Mouse (Mus musculus) layer of hippocampus, adult 8-10 months (tissue): ENCODE results near the gene Hnrnpul1. TPM values are rescaled to one million over a fixed set of nuclear protein-coding genes. Genes with fewer than 3 reads are reported as not detected.

Source experiments
- DNase-seq, 2 experiments: peaks; one replicate each; pipeline ENCODE4 v3.0.0; 2022; ENCODE audit warnings: low spot score in 2 of 2
- total RNA-seq, 4 experiments: library from RNA; stranded (reverse); gene quantifications; 2 replicates each; pipeline ENCODE4 v1.2.4; 2022

Gene Hnrnpul1
- total RNA-seq, 4 experiments from 2014 or later, result 99.7 to 117 (median 108) TPM

DNA sequence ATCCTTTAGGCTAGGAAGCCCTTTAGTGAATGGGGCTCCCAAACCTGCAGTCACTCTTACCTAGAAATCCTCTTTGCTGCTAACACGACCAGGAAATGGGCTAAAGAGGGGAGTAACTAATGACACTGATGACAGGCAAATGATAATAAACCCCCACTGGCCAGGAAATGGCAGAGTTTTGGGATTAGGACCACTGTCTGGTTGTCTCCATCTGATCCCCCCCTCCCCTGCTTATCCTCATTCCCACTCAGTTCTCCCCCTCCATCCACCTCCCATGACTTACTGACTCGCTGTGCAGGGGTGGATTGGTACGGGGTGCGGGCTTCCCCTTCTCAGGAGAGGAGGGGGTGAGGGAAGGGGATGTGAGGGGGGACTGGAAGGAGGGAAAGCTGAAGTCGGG, 64.5 kb downstream of the Hnrnpul1 start:
- no peak for DNase-seq

DNA sequence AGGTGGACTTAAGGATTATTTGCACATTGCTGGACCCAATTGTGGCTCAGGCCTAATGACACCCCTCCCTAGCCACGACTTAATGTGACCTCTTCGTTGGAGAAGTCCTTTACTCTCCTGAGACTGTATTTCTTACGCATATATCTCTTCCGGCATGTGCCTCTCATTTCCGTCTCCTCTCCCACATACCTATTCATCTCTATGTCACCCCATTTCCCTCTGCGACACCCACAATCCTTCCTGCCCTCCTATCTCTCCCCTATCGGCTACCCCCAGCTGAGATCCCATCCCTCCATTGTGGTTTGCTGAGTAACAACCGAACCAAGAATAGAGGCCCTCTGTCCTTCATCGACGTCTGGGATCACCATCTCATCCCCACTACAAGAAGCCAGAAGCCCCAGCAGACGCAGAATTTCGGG, 64.9 kb downstream of the Hnrnpul1 start:
- no peak for DNase-seq

DNA sequence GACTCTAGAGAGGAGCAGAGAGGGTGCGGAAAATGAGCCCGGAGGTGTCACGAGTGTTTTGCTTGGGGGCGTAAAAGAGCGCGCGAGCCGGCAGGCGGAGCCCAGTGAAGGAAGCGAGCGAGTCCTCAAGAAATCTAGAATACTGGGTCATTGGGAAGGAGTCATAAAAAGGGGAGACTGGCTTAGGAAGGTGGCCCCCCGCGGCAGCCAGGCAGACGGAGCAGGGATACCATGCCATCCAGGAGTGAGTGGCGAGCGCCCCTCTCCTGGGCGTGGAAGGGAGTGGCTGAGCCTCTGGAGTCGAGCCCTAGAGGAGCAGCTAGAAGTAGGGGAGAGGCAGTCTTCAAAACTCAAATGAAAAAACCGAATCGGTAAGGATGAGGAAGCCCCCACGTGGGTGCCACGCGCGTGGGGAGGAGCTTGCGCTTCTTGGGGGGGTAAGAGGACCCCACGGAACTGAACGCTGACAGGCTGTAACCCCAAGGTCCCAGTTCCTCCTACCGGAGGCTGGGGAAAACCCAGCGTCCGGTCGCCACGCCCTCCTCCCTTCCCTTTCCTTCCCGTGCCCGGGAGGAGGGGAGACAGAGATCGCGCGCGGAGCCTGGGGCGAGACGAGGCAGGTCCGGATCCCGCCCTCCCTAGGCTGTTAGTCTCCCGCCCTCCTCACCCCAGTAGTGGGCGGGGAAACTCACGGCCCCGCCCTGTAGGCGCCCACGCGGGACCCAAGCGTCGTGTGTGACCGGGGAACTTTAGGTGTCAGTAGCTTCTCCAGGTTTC, 65.6 kb downstream of the Hnrnpul1 start:
- no peak for DNase-seq

DNA sequence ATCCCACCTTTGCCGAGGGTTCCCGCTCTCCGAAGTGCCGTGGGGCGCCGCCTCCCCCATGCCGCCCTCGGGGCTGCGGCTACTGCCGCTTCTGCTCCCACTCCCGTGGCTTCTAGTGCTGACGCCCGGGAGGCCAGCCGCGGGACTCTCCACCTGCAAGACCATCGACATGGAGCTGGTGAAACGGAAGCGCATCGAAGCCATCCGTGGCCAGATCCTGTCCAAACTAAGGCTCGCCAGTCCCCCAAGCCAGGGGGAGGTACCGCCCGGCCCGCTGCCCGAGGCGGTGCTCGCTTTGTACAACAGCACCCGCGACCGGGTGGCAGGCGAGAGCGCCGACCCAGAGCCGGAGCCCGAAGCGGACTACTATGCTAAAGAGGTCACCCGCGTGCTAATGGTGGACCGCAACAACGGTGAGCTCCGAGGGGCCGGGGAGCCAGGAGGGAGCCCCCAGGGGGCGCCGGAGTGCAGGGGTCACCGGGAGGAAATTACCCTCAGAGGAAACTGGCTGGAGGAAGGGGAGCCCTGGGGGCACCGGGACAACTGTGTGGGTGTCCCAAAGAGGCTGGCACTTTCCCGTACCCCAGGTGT, 66.7 kb downstream of the Hnrnpul1 start:
- no peak for DNase-seq

DNA sequence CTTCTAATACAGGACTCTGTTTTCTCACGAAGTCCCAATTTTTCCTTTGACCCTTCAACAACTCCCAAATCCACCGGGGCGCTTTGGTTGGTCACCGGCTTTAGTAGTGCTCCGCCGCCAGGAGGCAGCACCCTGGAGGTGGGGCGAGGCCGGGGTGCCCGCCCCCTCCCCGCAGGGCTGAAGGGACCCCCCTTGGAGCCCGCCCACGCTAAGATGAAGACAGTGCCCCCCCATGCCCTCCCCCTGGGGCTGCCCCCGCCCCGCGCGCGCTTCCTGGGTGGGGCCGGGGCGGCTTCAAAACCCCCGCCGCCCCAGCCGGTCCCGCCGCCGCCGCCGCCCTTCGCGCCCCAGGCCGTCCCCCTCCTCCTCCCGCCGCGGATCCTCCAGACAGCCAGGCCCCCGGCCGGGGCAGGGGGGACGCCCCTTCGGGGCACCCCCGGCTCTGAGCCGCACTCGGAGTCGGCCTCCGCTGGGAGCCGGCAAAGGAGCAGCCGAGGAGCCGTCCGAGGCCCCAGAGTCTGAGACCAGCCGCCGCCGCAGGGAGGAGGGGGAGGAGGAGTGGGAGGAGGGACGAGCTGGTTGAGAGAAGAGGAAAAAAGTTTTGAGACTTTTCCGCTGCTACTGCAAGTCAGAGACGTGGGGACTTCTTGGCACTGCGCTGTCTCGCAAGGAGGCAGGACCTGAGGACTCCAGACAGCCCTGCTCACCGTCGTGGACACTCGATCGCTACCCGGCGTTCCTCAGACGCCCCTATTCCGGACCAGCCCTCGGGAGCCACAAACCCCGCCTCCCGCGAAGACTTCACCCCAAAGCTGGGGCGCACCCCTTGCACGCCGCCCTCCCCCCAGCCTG, 67.7 kb downstream of the Hnrnpul1 start, which contains the start of gene Tgfb1:
TSS of gene Tgfb1 (plus strand) at position 323 of the 852 bp plus-strand sequence.
- no peak for DNase-seq

DNA sequence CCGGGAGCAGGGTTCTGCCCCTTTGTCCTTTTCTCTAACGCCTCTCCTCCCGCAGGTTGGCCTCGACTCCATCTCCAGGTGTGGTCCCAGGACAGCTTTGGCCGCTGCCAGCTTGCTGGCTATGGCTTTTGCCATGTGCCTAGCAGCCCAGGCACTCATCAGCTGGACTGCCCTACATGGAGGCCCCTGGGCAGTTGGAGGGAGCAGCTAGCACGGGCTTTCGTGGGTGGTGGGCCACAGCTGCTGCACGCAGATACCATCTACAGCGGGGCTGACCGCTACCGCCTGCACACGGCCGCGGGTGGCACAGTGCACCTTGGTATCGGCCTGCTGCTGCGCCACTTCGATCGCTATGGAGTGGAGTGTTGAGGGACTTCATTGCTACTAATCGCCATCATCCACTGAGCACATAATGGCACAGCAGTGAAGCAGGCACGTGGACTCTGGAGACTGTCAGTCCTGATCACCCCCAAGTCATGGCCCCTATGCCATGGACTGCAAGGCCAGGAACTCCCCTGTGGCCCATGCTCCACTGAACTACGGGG, 68.6 kb downstream of the Hnrnpul1 start:
- DNase-seq, result no peak

DNA sequence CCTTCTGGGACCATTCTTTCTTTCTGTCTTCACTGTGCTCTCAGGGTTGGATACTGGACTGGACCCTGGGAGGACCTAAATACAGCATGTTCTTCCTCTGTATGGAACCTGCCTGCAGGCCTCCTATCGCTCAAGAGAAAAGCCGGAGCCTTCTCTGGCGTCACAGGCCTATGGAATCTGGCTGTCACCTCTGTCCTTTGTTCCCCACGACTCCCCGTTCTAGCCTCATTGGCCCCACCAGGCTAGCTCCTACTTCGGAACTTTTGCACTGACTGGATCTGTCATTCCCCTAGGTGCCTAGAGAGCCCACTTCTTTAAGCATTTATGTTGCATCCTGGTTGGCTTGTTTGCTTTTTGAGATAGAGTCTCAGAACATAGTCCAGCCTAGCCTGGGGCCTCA, 69.9 kb downstream of the Hnrnpul1 start:
- no peak for DNase-seq

DNA sequence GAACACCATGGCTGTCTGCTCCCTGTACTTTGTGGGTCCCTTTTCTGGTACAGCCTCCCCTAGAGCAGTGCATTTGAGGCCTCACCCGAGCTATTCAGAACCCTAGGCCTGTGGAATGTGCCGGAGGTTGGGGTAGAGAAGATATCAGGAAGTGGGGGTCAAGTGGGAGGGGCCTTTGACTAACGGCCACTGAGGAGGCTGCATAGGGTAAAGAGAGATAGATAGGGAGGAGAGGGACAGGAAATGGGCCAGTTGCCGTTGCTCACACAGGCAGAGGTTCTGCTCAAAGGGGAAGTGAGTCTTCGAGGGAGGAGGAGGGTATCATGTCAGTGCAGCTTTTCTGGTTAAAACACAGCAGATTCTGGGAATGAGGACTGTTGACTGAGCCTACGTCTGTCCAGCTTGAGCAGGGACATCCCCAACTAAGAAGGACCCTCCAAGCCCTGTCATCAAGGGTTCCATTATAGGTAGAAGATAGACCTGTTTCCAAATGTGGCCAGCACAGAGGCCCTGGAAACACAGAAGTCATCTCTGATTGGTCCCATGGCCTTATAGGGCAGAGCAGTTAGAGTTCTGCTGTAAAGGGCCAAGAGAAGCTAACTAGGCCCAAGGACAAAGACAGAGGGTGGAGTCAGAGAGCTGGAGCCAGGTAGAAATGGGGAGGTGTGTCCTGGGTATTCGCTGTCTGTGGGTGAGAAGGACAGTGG, 70.9 kb downstream of the Hnrnpul1 start:
- DNase-seq, result no peak

DNA sequence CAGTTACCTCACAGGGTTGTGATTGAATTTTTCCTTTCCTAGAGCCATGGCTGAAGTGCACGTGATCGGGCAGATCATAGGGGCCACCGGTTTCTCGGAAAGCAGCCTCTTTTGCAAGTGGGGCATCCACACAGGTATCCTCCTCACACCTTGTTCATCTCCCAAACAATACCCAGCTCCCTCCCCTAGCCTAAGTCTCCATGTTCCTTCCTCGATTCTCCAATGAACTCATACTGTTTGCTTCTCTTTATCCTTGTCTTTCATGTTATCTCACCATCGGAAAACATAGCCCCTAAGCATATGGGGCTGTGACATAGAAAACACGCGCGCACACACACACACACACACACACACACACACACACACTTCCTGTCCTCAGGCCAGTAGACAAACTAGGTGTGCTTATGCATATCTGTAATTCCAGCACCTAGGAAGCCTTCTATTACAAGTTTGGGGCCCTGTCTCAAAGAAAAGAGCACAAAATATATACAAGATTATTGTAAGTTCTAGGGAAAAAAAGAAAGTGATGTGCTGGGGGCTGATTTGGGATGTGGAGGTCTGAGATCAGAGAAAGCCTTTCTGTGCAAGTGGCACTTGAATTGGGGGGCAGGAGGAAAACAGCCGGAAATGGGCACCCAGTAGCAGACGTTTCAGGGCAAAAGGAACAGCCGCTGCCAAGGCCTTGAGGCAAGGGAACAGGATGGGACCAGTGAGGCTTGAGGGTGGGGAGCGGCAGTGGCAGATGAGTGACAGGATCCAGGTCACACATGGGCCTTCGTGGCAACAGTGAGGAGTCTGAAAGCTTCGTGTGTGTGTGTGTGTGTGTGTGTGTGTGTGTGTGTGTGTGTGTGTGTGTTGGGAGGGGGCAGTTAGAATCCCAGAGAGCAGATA, 73.0 kb downstream of the Hnrnpul1 start:
- DNase-seq, result no peak

DNA sequence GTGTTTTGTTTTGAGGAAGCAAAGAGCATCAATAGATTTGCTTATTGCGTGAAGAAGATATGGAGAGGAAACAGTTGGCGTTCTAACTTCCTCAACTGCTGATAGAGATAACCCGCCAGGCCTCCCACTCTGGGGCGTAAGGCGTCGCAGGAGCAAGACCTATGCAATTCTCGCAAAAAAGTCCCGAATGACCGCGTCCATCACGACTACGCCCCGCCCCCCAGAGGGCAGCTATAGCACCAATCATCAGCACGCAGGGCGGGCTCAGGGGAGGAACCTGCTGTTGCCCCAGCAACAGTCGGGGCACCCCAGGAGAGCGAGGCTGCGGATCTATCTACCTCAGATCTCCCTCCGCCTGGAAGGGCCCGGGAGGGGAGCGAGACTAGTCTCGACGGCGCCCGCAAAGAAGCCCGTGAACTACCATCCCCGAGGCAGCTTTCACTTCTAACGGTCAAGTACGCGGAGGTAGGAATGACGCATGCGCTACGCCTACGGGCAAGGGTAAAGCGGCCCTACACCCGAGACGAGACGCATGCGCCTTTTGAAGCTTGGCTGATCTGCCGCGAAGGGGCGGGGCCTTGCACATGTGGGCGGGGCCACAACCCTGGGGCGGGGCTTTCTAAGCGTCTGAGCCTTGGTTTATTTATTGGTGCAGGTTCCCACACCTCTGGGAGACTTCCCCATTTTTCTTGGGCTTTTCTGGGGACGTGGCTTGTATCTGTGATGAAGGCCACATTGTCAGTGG, 73.9 kb downstream of the Hnrnpul1 start, which contains the start of gene B9d2:
TSS of gene B9d2 (plus strand) at position 267 of the 745 bp plus-strand sequence.
- peak; percentile 92 to 94 for DNase-seq

DNA sequence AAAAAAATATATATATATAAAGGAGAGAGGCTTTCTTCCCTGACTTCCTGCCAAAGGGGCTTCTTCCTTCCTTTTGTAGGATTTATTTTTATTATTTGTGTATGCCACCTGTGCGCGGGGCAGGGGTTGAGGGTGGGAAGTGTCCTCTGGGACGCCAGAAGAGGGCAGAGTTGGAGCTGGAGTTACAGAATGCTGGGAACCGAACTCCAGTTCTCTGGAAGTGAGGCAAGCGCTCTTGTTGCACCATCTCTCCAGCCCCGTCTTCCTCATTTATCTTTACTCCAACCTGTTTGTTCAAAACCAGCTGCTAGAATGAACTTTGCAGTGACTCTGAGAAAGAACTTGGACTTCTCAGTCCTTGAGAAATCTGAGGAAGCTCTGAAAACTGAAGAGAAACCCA, 74.6 kb downstream of the Hnrnpul1 start:
- DNase-seq, result no peak

DNA sequence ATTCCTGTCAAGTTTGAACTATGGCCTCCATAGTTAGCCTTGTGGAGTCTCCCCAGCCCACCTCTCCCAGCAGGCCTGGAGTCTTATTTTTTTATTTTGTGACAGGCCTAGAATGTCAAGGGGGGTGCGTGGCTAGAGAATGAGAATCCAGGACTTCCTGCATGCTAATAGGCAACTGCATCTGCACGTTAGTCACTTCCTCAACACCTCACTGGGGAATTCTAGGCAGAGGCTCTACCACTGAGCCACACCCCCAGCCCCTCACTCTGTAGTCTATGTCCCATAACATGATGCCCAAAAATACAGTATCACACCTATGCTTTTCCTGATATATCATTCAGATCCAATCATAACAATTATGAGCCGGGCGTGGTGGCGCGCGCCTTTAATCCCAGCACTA, 77.5 kb downstream of the Hnrnpul1 start:
- DNase-seq, result no peak

DNA sequence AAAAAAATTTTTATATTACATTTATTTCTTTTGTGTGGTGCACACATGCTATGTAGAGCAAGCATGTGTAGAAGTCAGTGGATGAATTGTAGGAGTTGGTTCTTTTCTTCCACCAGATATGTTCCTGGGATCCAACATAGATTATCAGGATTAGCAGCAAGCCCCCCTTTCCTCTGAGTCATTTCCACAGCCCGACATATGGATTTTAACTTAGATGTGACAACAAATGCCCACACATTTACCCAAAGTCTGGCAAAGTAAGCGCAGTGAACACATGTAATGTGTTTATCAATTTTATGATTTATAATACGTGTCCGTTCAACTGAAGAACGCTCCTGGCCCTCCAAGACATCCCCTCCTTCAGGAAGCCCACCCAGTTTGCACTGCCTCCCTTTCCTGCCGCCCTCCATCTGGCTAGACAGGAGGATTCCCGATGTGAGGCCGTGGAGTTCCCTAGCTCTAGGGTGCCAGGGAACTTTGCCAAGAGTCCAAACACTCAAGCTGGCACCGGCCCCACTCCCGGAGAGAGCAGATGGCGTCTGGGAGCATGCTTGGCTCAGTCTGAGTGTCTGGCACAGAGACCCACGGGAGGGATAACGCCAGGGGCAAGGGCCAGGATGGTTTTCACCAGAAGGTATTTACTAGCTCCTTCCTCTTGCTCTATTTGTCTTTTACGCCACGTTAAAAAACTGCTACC, 78.3 kb downstream of the Hnrnpul1 start:
- peak; percentile 87 to 96 for DNase-seq

DNA sequence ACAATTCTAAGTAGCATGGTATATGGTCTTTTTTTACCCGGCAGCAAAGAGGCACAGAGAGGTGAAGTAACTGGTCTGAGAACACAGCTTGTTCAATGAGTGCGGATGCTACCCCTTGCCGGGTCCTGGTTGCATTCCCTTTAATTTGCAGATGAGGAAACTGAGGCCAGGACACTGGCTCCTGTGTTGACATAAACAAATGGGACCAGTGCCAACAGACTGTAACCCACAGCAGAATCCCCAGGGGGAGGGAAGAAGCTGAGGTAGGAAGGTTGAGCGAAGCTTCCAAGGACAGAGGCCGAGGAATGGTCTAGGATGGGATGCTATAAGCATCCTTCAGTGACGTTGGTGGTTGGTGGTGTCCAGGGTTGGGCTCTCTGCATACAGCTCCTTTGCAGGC, 79.2 kb downstream of the Hnrnpul1 start:
- no peak for DNase-seq

DNA sequence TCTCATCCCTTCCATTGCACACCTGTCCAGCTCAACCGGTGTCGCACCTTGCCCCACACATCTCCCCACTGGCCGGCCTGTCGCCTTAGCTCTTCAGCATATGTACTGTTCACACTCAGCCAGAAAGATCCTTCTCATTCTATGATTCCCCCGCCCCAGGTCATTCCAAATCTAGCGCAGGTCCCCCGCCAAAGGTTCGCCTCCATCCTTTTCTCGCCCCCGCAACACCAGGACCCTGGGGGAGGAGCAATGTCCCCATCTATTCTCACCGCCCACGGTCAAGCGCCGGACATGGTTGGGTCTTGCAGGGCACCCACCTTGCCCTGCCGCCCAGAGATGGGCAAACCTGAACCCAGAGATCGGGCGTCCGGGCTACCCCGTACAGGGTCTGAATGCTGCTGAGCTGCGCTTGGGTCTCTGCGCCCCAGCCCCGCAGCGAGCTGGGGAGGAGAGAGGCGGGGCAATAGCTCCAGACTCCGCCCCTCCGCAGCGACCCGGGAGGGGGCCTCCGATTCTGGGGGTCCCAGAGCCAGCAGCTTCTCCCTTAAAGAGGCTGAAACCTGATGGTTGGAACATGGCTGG, 79.7 kb downstream of the Hnrnpul1 start, which contains the start of gene Tmem91:
TSS of gene Tmem91 (minus strand) at position 448 of the 582 bp plus-strand sequence.
- DNase-seq, result no peak

DNA sequence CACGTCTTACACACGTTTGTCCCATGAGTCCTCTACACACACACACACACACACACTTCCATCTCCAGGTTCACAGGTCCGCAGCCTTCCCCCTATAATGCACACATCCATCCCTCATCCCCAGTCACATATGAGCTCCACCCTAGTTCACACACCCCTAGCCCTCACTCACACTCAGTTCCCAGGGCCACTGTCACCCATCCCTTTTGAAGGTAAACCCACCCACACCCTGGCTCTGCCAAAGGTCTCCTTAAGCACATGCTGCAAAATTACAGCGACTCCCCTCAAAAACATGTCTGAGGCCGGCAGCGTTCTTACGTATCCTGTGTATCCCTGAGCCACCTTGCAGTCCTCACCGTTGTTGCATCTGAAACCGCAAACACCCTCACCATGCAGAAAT, 80.3 kb downstream of the Hnrnpul1 start:
- DNase-seq, result no peak

DNA sequence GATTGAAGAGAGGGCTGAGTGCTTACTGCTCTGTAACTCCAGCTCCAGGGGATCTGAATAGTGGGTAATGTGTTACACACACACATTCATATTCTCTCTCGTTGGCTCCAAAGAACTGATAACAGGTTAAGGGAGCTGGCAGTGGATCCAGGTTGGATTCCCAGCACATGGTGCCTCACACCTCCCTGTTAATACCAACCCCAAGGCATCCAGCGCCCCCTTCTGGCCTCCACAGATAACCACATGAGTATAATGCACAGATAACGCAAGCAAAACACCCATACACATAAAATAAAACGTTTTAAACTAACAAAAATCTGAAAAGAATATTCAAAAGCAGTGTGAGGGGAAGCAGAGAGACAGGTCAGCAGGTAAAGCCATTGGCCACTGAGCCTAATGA, 82.1 kb downstream of the Hnrnpul1 start:
- DNase-seq, result no peak

DNA sequence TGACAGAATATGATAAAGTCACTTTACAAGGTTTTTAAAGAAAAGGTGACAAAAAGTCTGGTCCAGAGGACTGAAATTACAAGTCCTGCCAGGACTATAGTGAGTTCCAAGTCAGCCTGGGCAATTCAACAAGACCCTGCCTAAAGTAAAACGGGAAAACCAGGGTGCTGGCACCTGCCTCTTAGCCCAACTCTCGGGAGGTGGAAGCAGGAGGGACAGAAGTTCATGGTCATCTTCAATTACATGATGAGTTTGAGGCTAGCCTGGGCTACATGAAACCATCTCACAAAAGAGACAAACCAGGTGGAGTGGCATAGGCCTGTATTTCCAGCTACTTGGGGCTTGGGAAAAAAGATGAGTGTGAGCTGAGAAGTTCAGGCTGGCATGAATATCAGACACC, 82.9 kb downstream of the Hnrnpul1 start:
- no peak for DNase-seq
